Mouse (Mus musculus) cerebellum, adult 2 months (tissue): Measurements from ENCODE around the gene Abraxas1. TPM values are rescaled to one million over a fixed set of nuclear protein-coding genes. Genes with fewer than 3 reads are reported as not detected.

Experiments used
- DNase-seq, 2 experiments: peaks; one replicate each; pipeline ENCODE4 v3.0.0; 2021
- H3K27ac ChIP-seq: fragments of 200-500 bp; 2 replicates; pipeline ENCODE4 v1.5.1; 2012; ENCODE audit warnings: low read length, control low read depth, inconsistent platforms; ENCODE audit not compliant: insufficient read depth
- H3K27me3 ChIP-seq: fragments of 200-500 bp; 2 replicates; pipeline ENCODE4 v1.6.1; 2012; ENCODE audit warnings: inconsistent platforms, mild to moderate bottlenecking, low read length, moderate library complexity; ENCODE audit not compliant: control insufficient read depth, insufficient read depth
- H3K4me1 ChIP-seq: fragments of 200-500 bp; 2 replicates; pipeline ENCODE4 v1.6.1; 2011; ENCODE audit warnings: low read length; ENCODE audit not compliant: control insufficient read depth, insufficient read depth
- H3K4me3 ChIP-seq: fragments of 200-500 bp; replicated peaks from 2 replicates; pipeline ENCODE3; 2011; ENCODE audit warnings: mild to moderate bottlenecking, low read depth, low read length, control low read depth; ENCODE audit not compliant: insufficient read depth
- CTCF ChIP-seq: fragments of 200-500 bp; IDR thresholded peaks from 2 replicates; pipeline ENCODE4 v1.5.1; 2011; ENCODE audit warnings: low read depth, mild to moderate bottlenecking, control low read depth, low read length, moderate library complexity, borderline replicate concordance; ENCODE audit not compliant: insufficient read depth
- POLR2A ChIP-seq: fragments of 200-500 bp; IDR thresholded peaks from 2 replicates; pipeline ENCODE4 v1.6.1; 2011; ENCODE audit warnings: low read length, control low read depth, borderline replicate concordance; ENCODE audit not compliant: insufficient read depth
- WGBS: fragments of 180-500 bp; shearing (Covaris S2); methylation state at CpG from one replicate; pipeline ENCODE4 v1.1.7; 2018; 5-methylcytosine and 5-hydroxymethylcytosine counted together
- polyA plus RNA-seq: library from polyadenylated mRNA; depleted of rRNA; stranded (reverse); fragments of >200 nt; gene quantifications from 2 replicates; pipeline ENCODE4 v1.2.3, GENCODE M21; 2012

Abraxas1 gene
- polyA plus RNA-seq, 1 experiment = 9.3 TPM

DNA sequence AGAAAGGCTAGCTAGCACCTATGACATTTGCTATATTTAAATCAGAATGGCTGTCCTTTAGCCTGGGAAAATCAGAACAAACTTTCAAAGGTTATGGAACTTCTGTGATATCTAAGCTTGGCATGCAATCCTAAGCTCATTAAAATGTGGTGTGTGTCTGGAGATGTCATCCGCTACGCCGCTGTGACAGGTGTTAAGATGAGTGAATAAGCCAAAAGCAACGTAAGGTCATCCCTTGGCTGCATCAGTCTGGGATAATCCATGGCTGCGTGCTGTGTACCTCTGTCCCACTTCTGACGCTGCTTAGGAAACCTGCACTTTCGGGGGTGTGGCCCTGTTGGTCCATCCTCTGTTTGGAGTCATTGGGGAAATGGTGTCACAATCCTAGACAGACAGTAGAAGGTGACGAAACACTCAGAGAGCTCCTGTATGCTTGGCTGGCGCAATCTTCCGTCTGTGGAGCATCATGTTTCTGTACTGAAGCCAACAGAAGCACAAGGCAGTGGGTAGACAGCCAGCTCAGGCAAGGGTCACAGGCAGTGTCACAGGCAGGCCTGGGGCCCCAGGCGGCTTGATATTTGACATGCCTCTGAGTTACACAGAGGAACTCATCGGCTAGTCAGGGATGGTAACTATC is 39.8 kb upstream of the Abraxas1 start:
- TF ChIP-seq CTCF (no peak), POLR2A (no peak)
- DNase-seq = no peak
- Histone ChIP-seq H3K27me3 (no peaks in the 10 kb centered on the region), H3K27ac (no peak overlapping the region), H3K4me3 (no peak overlapping the region), H3K4me1 (no peaks in the 10 kb centered on the region; the same call in 1 of the 2 replicates)
- 40% methylated on average over 12 of the region's 12 CpGs for WGBS

DNA sequence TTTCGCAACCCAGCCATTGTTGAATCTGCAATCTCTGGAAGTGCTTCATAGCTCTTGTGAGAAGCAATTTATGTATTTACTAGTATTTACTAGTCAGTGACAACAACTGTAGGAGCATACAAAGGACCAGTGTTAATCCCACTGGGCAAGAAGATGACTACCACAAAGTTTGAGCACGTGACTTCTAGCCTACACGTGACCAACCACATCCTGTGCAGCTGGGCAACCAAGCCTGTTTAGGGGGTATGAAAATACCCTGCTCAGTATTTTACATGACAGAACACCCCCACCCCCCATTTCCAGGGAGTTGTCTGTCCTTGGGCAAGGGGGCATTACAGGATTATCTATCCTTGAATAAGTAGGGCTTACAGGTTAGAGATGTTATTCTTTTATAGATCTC is 35.8 kb upstream of the Abraxas1 start:
- no peak overlapping the region for H3K27ac ChIP-seq
- no peaks in the 10 kb centered on the region; the same call in 1 of the 2 replicates for H3K4me1 ChIP-seq
- no peak overlapping the region for H3K4me3 ChIP-seq
- no peak for DNase-seq
- no peak for TF ChIP-seq POLR2A
- no peak for TF ChIP-seq CTCF
- H3K27me3 ChIP-seq = no peaks in the 10 kb centered on the region
- WGBS = 83% methylated on average over 3 of the region's 3 CpGs

GRCm38 (mm10) chr5:100853963-100854362 is 33.2 kb upstream of the Abraxas1 start:
- Histone ChIP-seq H3K4me3 (no peak overlapping the region), H3K27me3 (no peaks in the 10 kb centered on the region), H3K4me1 (no peaks in the 10 kb centered on the region), H3K27ac (no peak overlapping the region)
- whole genome bisulfite sequencing = 88% methylated on average over 4 of the region's 4 CpGs
- DNase-seq = no peak
- TF ChIP-seq CTCF (no peak), POLR2A (no peak)

- H3K27ac ChIP-seq = no peak overlapping the region
- DNase-seq = no peak
- TF ChIP-seq CTCF (no peak), POLR2A (no peak)
- no peaks in the 10 kb centered on the region for H3K4me1 ChIP-seq
- 23% methylated on average over 2 of the region's 2 CpGs for WGBS
- H3K4me3 ChIP-seq = peak overlapping the region; percentile 55
- H3K27me3 ChIP-seq = 0 out of 2 replicates have a peak, but pooled peaks cover 2% of the 10 kb centered on the region
Measured at GRCm38 (mm10) chr5:100847143-100847542, 26.4 kb upstream of the Abraxas1 start.

DNA sequence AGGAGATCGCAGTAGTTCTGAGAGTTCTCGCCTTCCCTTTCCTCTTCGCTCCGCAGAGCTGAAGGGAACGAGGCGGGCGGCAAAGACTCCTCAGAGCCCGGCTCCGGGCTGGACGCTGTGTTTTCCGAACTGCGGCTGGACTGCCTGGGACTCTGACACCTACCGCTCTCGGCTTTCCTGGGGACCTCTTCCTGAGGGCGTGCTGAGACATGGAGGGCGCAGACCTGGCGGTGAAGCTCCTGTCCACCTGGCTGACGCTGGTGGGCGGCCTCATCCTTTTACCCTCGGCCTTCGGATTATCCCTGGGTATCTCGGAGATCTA is 25.8 kb upstream of the Abraxas1 start:
- H3K27ac ChIP-seq = peak overlapping the region; percentile 4

DNA sequence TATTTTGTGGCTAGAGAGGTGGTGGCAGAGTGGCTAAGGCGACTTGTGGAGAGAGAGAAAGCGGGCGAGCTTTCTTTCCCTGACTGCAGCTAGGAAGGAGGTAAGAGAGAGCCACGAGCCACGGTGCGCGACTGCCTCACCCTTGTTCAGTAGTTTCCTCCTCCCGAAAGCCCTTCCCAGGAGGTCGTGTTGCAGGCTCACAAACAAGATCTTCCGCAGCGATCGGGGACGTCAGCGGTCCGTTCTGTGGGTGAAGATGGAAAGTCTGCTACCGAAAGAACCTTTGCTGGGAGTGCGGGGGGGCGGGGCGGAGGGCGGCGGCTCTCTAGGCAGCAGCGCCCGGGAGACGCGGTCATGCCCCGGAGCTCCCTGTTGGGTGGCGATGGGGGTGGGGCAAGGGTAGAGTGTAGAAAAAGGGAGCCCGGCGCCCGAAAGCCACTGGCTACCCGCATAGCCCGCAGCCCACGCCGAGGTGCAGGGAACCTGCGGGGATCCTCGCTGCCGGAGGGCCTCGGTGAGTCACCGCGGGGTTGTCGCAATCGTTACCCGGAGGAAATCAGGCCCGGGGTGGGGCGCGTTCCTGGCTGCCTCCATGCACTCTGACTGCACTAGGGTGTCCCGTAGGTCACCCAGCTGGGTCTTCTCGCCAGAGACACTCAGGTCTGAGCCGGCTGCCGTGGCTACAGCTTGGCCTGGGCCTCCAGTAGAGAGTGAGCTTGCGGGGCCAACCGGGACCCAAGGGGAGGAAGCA is 25.3 kb upstream of the Abraxas1 start:
- peak; percentile 63 to 77 for DNase-seq
- H3K4me1 ChIP-seq = no peaks in the 10 kb centered on the region
- 0 out of 2 replicates have a peak, but pooled peaks cover 2% of the 10 kb centered on the region for H3K27me3 ChIP-seq
- WGBS = 0% methylated on average over 52 of the region's 52 CpGs
- TF ChIP-seq CTCF (no peak), POLR2A (no peak)
- peak overlapping the region; percentile 4 for H3K27ac ChIP-seq
- peak overlapping the region; percentile 55 for H3K4me3 ChIP-seq

More for the DNA sequence above, 25.8 kb upstream of the Abraxas1 start:
- 0 out of 2 replicates have a peak, but pooled peaks cover 2% of the 10 kb centered on the region for H3K27me3 ChIP-seq
- no peaks in the 10 kb centered on the region for H3K4me1 ChIP-seq
- DNase-seq = no peak
- H3K4me3 ChIP-seq = peak overlapping the region; percentile 55
- no peak for TF ChIP-seq POLR2A
- TF ChIP-seq CTCF = no peak
- WGBS = under 1% methylated on average over 22 of the region's 22 CpGs

- TF ChIP-seq CTCF (no peak), POLR2A (no peak)
- Histone ChIP-seq H3K27ac (peak within 1 kb of the TSS; percentile 4), H3K4me1 (no peaks in the 10 kb centered on the region), H3K27me3 (0 out of 2 replicates have a peak, but pooled peaks cover 2% of the 10 kb centered on the region), H3K4me3 (peak within 1 kb of the TSS; percentile 55)
- under 1% methylated on average over 16 of the region's 16 CpGs for WGBS
- DNase-seq = peak; percentile 64 to 66
Measured at GRCm38 (mm10) chr5:100845485-100845847, 24.7 kb upstream of the Abraxas1 start, which contains the start of gene Gpat3. Gpat3 (plus strand) TSS chr5:100845713.

GRCm38 (mm10) chr5:100844485-100844884 is 23.7 kb upstream of the Abraxas1 start:
- 59% methylated on average over 3 of the region's 3 CpGs for WGBS

More at GRCm38 (mm10) chr5:100844485-100844884, 23.7 kb upstream of the Abraxas1 start:
- DNase-seq = no peak
- H3K4me3 ChIP-seq = no peak overlapping the region
- H3K4me1 ChIP-seq = no peaks in the 10 kb centered on the region
- no peak for TF ChIP-seq CTCF
- TF ChIP-seq POLR2A = no peak
- H3K27ac ChIP-seq = no peak overlapping the region
- 0 out of 2 replicates have a peak, but pooled peaks cover 2% of the 10 kb centered on the region for H3K27me3 ChIP-seq
